Mouse (Mus musculus) ES-E14 (cell line): ENCODE data around the gene Asb6. TPM values are rescaled to one million over a fixed set of nuclear protein-coding genes. Genes with fewer than 3 reads are reported as not detected.

ENCODE experiments used
- DNase-seq: peaks from one replicate; pipeline ENCODE4 v3.0.0-alpha.2; 2013; ENCODE audit warnings: low read depth, low spot score
- H3K27ac ChIP-seq: 2 replicates; pipeline ENCODE4 v1.5.1; 2012; ENCODE audit warnings: low read depth, mild to moderate bottlenecking, low read length, moderate library complexity, mixed read lengths; ENCODE audit not compliant: poor library complexity, insufficient read depth, severe bottlenecking
- H3K36me3 ChIP-seq: 2 replicates; pipeline ENCODE4 v1.6.1; 2012; ENCODE audit warnings: mild to moderate bottlenecking, low read length, moderate library complexity, mixed read lengths; ENCODE audit not compliant: control insufficient read depth, poor library complexity, insufficient read depth, severe bottlenecking
- H3K4me1 ChIP-seq, 2 experiments: fragments of 150-350 bp in 1 of 2; sonication (generic) in 1 of 2; 2 replicates each; pipeline ENCODE4 v1.6.1; 2012; ENCODE audit warnings: low read length in 2 of 2, mild to moderate bottlenecking in 1 of 2, mixed read lengths in 1 of 2; ENCODE audit not compliant: control insufficient read depth in 2 of 2, insufficient read depth in 2 of 2, poor library complexity in 1 of 2
- H3K4me3 ChIP-seq, 2 experiments: fragments of 150-350 bp in 1 of 2; sonication (generic) in 1 of 2; 2 replicates each; pipeline ENCODE4 v1.5.1; 2012; ENCODE audit warnings: low read length in 2 of 2, low read depth in 1 of 2, mild to moderate bottlenecking in 1 of 2, mixed read lengths in 1 of 2; ENCODE audit not compliant: insufficient read depth in 1 of 2, poor library complexity in 1 of 2, severe bottlenecking in 1 of 2
- H3K9ac ChIP-seq: 2 replicates; pipeline ENCODE4 v1.6.1; 2012; ENCODE audit warnings: low read depth, mild to moderate bottlenecking, low read length, mixed read lengths; ENCODE audit not compliant: poor library complexity, insufficient read depth, severe bottlenecking
- H3K9me3 ChIP-seq: fragments of 150-350 bp; sonication (generic); 2 replicates; pipeline ENCODE4 v1.6.1; 2012; ENCODE audit warnings: low read depth, mild to moderate bottlenecking, low read length; ENCODE audit not compliant: control insufficient read depth, insufficient read depth
- CHD2 ChIP-seq: IDR thresholded peaks from 2 replicates; pipeline ENCODE4 v1.6.1; 2014; ENCODE audit warnings: mild to moderate bottlenecking, low read depth, low read length, inconsistent platforms
- HCFC1 ChIP-seq: IDR thresholded peaks from 2 replicates; pipeline ENCODE4 v1.6.1; 2012; ENCODE audit warnings: low read length, inconsistent platforms, borderline replicate concordance; ENCODE audit not compliant: insufficient read depth
- MAFK ChIP-seq: IDR thresholded peaks from 2 replicates; pipeline ENCODE4 v1.6.1; 2014; ENCODE audit warnings: mild to moderate bottlenecking, low read depth, low read length, inconsistent platforms; ENCODE audit not compliant: insufficient read depth
- ZC3H11A ChIP-seq: IDR thresholded peaks from 2 replicates; pipeline ENCODE4 v1.6.1; 2012; ENCODE audit warnings: low read depth, mild to moderate bottlenecking, inconsistent platforms, low read length, borderline replicate concordance
- ZNF384 ChIP-seq: IDR thresholded peaks from 2 replicates; pipeline ENCODE4 v1.6.1; 2012; ENCODE audit warnings: low read depth, low read length, inconsistent platforms
- in situ Hi-C, 2 experiments: fragments of 600-800 bp; cut with MboI; formaldehyde crosslinking; loops; one replicate each; pipeline ENCODE4 v1.15.1; 2025; ENCODE audit warnings: low sequenced_read_pairs in 2 of 2, inconsistent platforms in 1 of 2; ENCODE audit not compliant: unreplicated experiment in 2 of 2
- total RNA-seq: library from RNA; depleted of rRNA; stranded (reverse); fragments of 300-350 nt; gene quantifications from 2 replicates; pipeline ENCODE4 v1.2.3, GENCODE M21; 2012

Asb6 gene
- total RNA-seq, 1 experiment, result 73.6 TPM

DNA sequence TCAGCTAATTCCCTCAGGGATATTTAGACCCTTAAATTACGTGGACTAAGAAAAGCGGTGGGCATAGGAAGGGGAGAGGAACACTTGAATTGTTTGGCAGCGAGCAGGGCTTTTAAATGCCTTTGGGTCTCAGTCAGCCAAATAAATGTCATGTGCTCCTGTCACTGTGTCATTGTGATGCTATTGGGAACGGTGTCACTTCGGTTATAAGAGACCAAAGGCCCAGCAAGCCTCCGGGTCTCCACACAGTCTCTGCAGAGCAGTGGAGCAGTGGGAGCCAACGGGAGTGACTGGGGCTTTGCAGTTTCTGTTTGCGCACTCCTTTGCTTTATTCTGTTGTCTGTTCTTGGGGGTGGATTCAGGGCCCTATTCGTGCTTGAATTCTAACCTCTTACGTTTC lies 44.3 kb upstream of the Asb6 start:
- DNase-seq, result no peak
- Histone ChIP-seq H3K4me3 (no peak overlapping the region), H3K4me1 (peaks cover 0 to 36% of the 10 kb centered on the region in 2 experiments; a peak in 3 of 4 replicates), H3K9me3 (no peaks in the 10 kb centered on the region), H3K9ac (no peak overlapping the region), H3K27ac (no peak overlapping the region), H3K36me3 (no peaks in the 10 kb centered on the region)
- in situ Hi-C loops, result no loop called here
- TF ChIP-seq CHD2 (no peak), ZNF384 (no peak), MAFK (no peak), ZC3H11A (no peak), HCFC1 (no peak)

DNA sequence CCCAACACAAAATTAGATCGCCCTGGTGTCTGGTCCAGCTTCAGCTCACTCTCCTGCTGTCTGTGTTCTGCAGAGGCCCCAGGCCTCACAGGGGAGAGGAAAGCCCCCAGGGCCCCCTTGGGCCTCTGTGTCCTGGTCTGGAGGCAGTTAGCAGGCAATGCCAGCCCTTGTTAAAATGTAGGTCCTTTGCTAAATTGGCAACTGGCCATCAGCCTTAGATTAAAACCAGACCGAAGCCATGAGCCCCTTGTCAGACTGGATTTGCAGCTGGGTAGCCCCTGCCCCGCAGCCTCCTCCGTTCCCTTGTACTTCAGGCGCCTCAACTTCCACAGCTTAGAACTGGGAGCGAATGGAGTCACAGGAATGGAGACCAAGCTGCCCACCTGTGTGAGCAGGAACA lies 42.5 kb upstream of the Asb6 start:
- Histone ChIP-seq H3K36me3 (no peaks in the 10 kb centered on the region), H3K4me3 (no peak overlapping the region), H3K9ac (no peak overlapping the region), H3K9me3 (no peaks in the 10 kb centered on the region), H3K4me1 (peaks cover 0 to 34% of the 10 kb centered on the region in 2 experiments; a peak in 3 of 4 replicates), H3K27ac (no peak overlapping the region; the same call in 1 of the 2 replicates)
- DNase-seq, result no peak
- no peak for TF ChIP-seq HCFC1
- no peak for TF ChIP-seq MAFK
- TF ChIP-seq ZNF384, result no peak
- TF ChIP-seq ZC3H11A, result no peak
- TF ChIP-seq CHD2, result no peak
- in situ Hi-C loops, result no loop called here

- H3K9ac ChIP-seq, result no peak overlapping the region
- no peak overlapping the region for H3K4me3 ChIP-seq
- peaks cover 0 to 29% of the 10 kb centered on the region in 2 experiments; a peak in 3 of 4 replicates for H3K4me1 ChIP-seq
- H3K27ac ChIP-seq, result no peak overlapping the region; the same call in 1 of the 2 replicates
- in situ Hi-C loops, result no loop called here
- H3K36me3 ChIP-seq, result no peaks in the 10 kb centered on the region
- TF ChIP-seq ZC3H11A, result no peak
- TF ChIP-seq CHD2, result no peak
- TF ChIP-seq ZNF384, result no peak
- no peak for TF ChIP-seq HCFC1
- no peak for TF ChIP-seq MAFK
- H3K9me3 ChIP-seq, result no peaks in the 10 kb centered on the region
- no peak for DNase-seq
Observed at GRCm38 (mm10) chr2:30870863-30871262, 40.7 kb upstream of the Asb6 start.

DNA sequence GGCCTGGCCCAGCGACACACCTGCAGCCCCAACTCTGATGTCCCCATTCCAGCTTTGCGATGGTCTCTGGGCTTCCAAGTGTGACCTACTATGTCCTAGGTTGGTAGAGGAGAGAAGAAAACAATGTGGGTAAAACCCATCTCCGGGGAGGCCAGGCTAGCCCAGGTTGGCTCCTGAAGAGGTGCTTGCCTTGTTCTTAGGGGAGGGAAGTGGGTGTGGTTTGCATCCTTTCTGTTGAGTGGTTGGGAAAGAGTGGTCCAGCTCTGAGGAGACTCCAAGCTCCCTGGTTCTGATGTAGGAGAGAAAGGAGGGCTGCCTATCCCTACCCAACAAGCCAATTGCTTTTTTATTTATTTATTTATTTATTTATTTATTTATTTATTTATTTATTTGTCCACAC lies 35.3 kb upstream of the Asb6 start:
- Histone ChIP-seq H3K4me3 (peak overlapping the region; percentile 43 to 64; a peak in 3 of 4 replicates), H3K9me3 (no peaks in the 10 kb centered on the region), H3K9ac (no peak overlapping the region), H3K27ac (no peak overlapping the region), H3K36me3 (no peaks in the 10 kb centered on the region), H3K4me1 (peaks cover 7 to 16% of the 10 kb centered on the region in 2 experiments)
- in situ Hi-C loops, result no loop called here
- DNase-seq, result no peak
- no peak for TF ChIP-seq CHD2
- TF ChIP-seq HCFC1, result no peak
- no peak for TF ChIP-seq ZC3H11A
- TF ChIP-seq MAFK, result no peak
- no peak for TF ChIP-seq ZNF384

DNA sequence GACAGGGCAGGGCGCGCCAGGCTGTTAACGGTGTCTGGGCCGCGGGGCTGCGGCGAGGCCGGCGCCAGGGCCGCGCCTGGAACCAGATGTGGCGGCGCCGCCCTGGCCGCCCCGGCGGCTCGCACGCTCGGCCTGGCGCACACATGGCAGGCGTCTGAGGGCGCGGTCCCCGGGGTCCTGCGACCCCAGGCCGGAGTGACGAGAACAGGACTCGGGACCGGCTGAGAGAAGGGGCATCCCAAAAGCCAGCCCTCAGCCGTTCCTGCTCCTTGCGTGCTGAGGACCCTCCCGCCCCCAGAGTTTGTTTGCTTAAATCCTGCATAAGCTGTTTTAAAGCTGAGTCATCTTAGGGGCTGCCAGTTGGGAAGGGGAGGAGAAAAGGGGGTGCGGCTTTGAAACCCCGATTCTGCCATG lies 34.8 kb upstream of the Asb6 start:
- no peak for TF ChIP-seq ZC3H11A
- TF ChIP-seq MAFK, result peak; percentile 76
- peak overlapping the region; percentile 29 for H3K9ac ChIP-seq
- no peaks in the 10 kb centered on the region for H3K36me3 ChIP-seq
- peaks cover 7 to 16% of the 10 kb centered on the region in 2 experiments for H3K4me1 ChIP-seq
- no peak overlapping the region for H3K27ac ChIP-seq
- peak overlapping the region; percentile 43 to 64; a peak in 3 of 4 replicates for H3K4me3 ChIP-seq
- H3K9me3 ChIP-seq, result no peaks in the 10 kb centered on the region
- in situ Hi-C loops, result no loop called here
- no peak for DNase-seq
